Mouse (Mus musculus): ENCODE results near the gene Usp21.
A peak's percentile ranks its signal among the peaks of the same experiment; 100 is the strongest.
"Not testable (repeated sequence)": the region's sequence is repeated elsewhere in the genome, so short reads cannot be mapped to it uniquely, and the experiment has no call there.

Usp21 gene

GRCm38 (mm10) chr1:171287136-171288081 lies at the start of gene Usp21:
Gene Usp21, minus strand, starts transcription at chr1:171287991.
- DNase-seq (ENCODE audit: low read depth, low spot score), result peak; percentile 89

- DNase-seq (ENCODE audit: low read depth, low spot score), result no peak
Measured at GRCm38 (mm10) chr1:171330216-171330560, 42.4 kb upstream of the Usp21 start.

- no peak for DNase-seq (ENCODE audit: low read depth, low spot score)
Measured at GRCm38 (mm10) chr1:171329433-171330215, 41.8 kb upstream of the Usp21 start.

GRCm38 (mm10) chr1:171328839-171329432 lies 41.1 kb upstream of the Usp21 start, which contains the start of gene Dedd:
Gene Dedd, plus strand, starts transcription at chr1:171329145.
- DNase-seq (ENCODE audit: low read depth, low spot score), result peak; percentile 92

GRCm38 (mm10) chr1:171328244-171328643 lies 40.5 kb upstream of the Usp21 start:
- DNase-seq (ENCODE audit: low read depth, low spot score), result no peak

- not testable (repeated sequence) for DNase-seq (ENCODE audit: low read depth, low spot score)
Measured at GRCm38 (mm10) chr1:171326588-171326987, 38.8 kb upstream of the Usp21 start.

GRCm38 (mm10) chr1:171325571-171325970 lies 37.8 kb upstream of the Usp21 start:
- DNase-seq (ENCODE audit: low read depth, low spot score), result no peak

- DNase-seq (ENCODE audit: low read depth, low spot score), result no peak
Measured at GRCm38 (mm10) chr1:171322012-171322411, 34.2 kb upstream of the Usp21 start.

- no peak for DNase-seq (ENCODE audit: low read depth, low spot score)
Measured at GRCm38 (mm10) chr1:171321415-171321814, 33.6 kb upstream of the Usp21 start.

GRCm38 (mm10) chr1:171320151-171320550 lies 32.4 kb upstream of the Usp21 start:
- no peak for DNase-seq (ENCODE audit: low read depth, low spot score)

- no peak for DNase-seq (ENCODE audit: low read depth, low spot score)
Measured at GRCm38 (mm10) chr1:171319748-171320147, 32.0 kb upstream of the Usp21 start.

GRCm38 (mm10) chr1:171309321-171309720 lies 21.5 kb upstream of the Usp21 start:
- DNase-seq (ENCODE audit: low read depth, low spot score), result no peak

- not testable (repeated sequence) for DNase-seq (ENCODE audit: low read depth, low spot score)
Measured at GRCm38 (mm10) chr1:171306157-171306556, 18.4 kb upstream of the Usp21 start.

GRCm38 (mm10) chr1:171298226-171298625 lies 10.4 kb upstream of the Usp21 start:
- no peak for DNase-seq (ENCODE audit: low read depth, low spot score)

GRCm38 (mm10) chr1:171295063-171295402 lies 7.2 kb upstream of the Usp21 start:
- no peak for DNase-seq (ENCODE audit: low read depth, low spot score)

GRCm38 (mm10) chr1:171294298-171295062 lies 6.7 kb upstream of the Usp21 start, which contains the start of gene Ufc1:
Gene Ufc1, minus strand, starts transcription at chr1:171295024.
- peak; percentile 78 for DNase-seq (ENCODE audit: low read depth, low spot score)

- DNase-seq (ENCODE audit: low read depth, low spot score), result no peak
Measured at GRCm38 (mm10) chr1:171293906-171294297, 6.1 kb upstream of the Usp21 start.

- DNase-seq (ENCODE audit: low read depth, low spot score), result no peak
Measured at GRCm38 (mm10) chr1:171293351-171293750, 5.6 kb upstream of the Usp21 start.

- no peak for DNase-seq (ENCODE audit: low read depth, low spot score)
Measured at GRCm38 (mm10) chr1:171288328-171288727, 537 bp upstream of the Usp21 start.

- no peak for DNase-seq (ENCODE audit: low read depth, low spot score)
Measured at GRCm38 (mm10) chr1:171286517-171286916, 1.3 kb downstream of the Usp21 start.
